Mouse (Mus musculus) kidney, postnatal 0 days (tissue): ENCODE measurements around the gene Metap1. TPM values are rescaled to one million over a fixed set of nuclear protein-coding genes. Genes with fewer than 3 reads are reported as not detected.
A peak's percentile ranks its signal among the peaks of the same experiment; 100 is the strongest.

Source experiments
- ATAC-seq: fragments of 200-750 bp; cut with Nextera tagmentation; replicated peaks from 2 replicates; pipeline ENCODE4 v1.8.0; 2017; ENCODE audit warnings: low read depth, moderate number of reproducible peaks, moderate TSS enrichment, moderate library complexity; ENCODE audit not compliant: low FRiP score
- DNase-seq: peaks from one replicate; pipeline ENCODE4 v3.0.0-alpha.2; 2016; ENCODE audit warnings: low spot score
- H3K27ac ChIP-seq: fragments of 300-500 bp; sonication (generic); 2 replicates; pipeline ENCODE4 v1.5.1; 2014; ENCODE audit warnings: mild to moderate bottlenecking
- H3K27me3 ChIP-seq: fragments of 300-500 bp; sonication (generic); 2 replicates; pipeline ENCODE4 v1.6.1; 2014; ENCODE audit warnings: low read length, mixed read lengths; ENCODE audit not compliant: insufficient read depth
- H3K36me3 ChIP-seq: fragments of 300-500 bp; sonication (generic); 2 replicates; pipeline ENCODE4 v1.6.1; 2014; ENCODE audit warnings: low read length, mixed read lengths; ENCODE audit not compliant: insufficient read depth
- H3K4me1 ChIP-seq: fragments of 300-500 bp; sonication (generic); replicated peaks from 2 replicates; pipeline ENCODE4 v1.6.1; 2014; ENCODE audit warnings: antibody characterized with exemption, low read length, mixed read lengths; ENCODE audit not compliant: insufficient read depth
- H3K4me2 ChIP-seq: fragments of 300-500 bp; sonication (generic); 2 replicates; pipeline ENCODE4 v1.6.1; 2014; ENCODE audit warnings: mild to moderate bottlenecking, low read length, moderate library complexity, mixed read lengths
- H3K4me3 ChIP-seq: fragments of 300-500 bp; sonication (generic); replicated peaks from 2 replicates; pipeline ENCODE4 v1.5.1; 2014; ENCODE audit warnings: low read depth, low read length
- H3K9ac ChIP-seq: fragments of 300-500 bp; sonication (generic); 2 replicates; pipeline ENCODE4 v1.6.1; 2014; ENCODE audit warnings: low read depth, low read length
- H3K9me3 ChIP-seq: fragments of 300-500 bp; sonication (generic); replicated peaks from 2 replicates; pipeline ENCODE4 v1.6.1; 2016; ENCODE audit warnings: low read length, inconsistent platforms, mixed read lengths
- CTCF ChIP-seq: IDR thresholded peaks from 2 replicates; pipeline ENCODE4 v1.5.1; 2016; ENCODE audit warnings: antibody characterized with exemption, low read depth, mild to moderate bottlenecking, moderate library complexity
- WGBS: fragments of 180-500 bp; shearing (Covaris S2); extraction: QIAGEN DNeasy Blood & Tissue Kit; methylation state at CpG from one replicate; pipeline ENCODE4 v1.1.7; 2014; 5-methylcytosine and 5-hydroxymethylcytosine counted together
- polyA plus RNA-seq: library from polyadenylated mRNA; unstranded; fragments of >200 nt; fragmentation: Nextera tagmentation; extraction: Ambion mirVana; gene quantifications from 2 replicates; pipeline ENCODE4 v1.2.1, GENCODE M21; 2015

Gene Metap1
- polyA plus RNA-seq, 1 experiment from 2014 or later = 40.2 TPM

GRCm38 (mm10) chr3:138517881-138518280 is 28.6 kb upstream of the Metap1 start:
- peak; percentile 32; the same call in 1 of the 2 replicates for TF ChIP-seq CTCF
- Histone ChIP-seq H3K4me2 (no peak overlapping the region), H3K4me1 (0 out of 2 replicates have a peak, but pooled peaks cover 3% of the 10 kb centered on the region), H3K4me3 (no peak overlapping the region), H3K27ac (no peak overlapping the region), H3K9ac (no peak overlapping the region), H3K27me3 (no peaks in the 10 kb centered on the region), H3K36me3 (no peaks in the 10 kb centered on the region), H3K9me3 (no peaks in the 10 kb centered on the region)
- ATAC-seq (no peak), DNase-seq (no peak)
- 65% methylated on average over 3 of the region's 3 CpGs for WGBS

GRCm38 (mm10) chr3:138515656-138516370 is 26.5 kb upstream of the Metap1 start:
- peak; percentile 39 for DNase-seq

GRCm38 (mm10) chr3:138514749-138515148 is 25.4 kb upstream of the Metap1 start:
- Histone ChIP-seq H3K27me3 (no peaks in the 10 kb centered on the region), H3K36me3 (no peaks in the 10 kb centered on the region), H3K27ac (no peak overlapping the region), H3K4me1 (0 out of 2 replicates have a peak, but pooled peaks cover 3% of the 10 kb centered on the region), H3K9me3 (no peaks in the 10 kb centered on the region), H3K4me3 (no peak overlapping the region), H3K4me2 (no peak overlapping the region), H3K9ac (no peak overlapping the region)
- TF ChIP-seq CTCF = no peak
- ATAC-seq = no peak
- DNase-seq = peak; percentile 42
- 53% methylated on average over 3 of the region's 3 CpGs for WGBS

More at GRCm38 (mm10) chr3:138515656-138516370, 26.5 kb upstream of the Metap1 start:
- peak; percentile 71 for ATAC-seq
- H3K27ac ChIP-seq = no peak overlapping the region
- no peak overlapping the region for H3K9ac ChIP-seq
- no peak for TF ChIP-seq CTCF
- no peaks in the 10 kb centered on the region for H3K9me3 ChIP-seq
- H3K4me1 ChIP-seq = 0 out of 2 replicates have a peak, but pooled peaks cover 3% of the 10 kb centered on the region
- WGBS = 48% methylated on average over 10 of the region's 10 CpGs
- no peak overlapping the region for H3K4me2 ChIP-seq
- H3K36me3 ChIP-seq = no peaks in the 10 kb centered on the region
- H3K27me3 ChIP-seq = no peaks in the 10 kb centered on the region
- H3K4me3 ChIP-seq = no peak overlapping the region

- ATAC-seq = 0 out of 2 replicates have a peak, but pooled peaks have one; percentile 8
- no peak for TF ChIP-seq CTCF
Observed at GRCm38 (mm10) chr3:138513243-138513642, 23.9 kb upstream of the Metap1 start.

GRCm38 (mm10) chr3:138510471-138510870 is 21.2 kb upstream of the Metap1 start:
- H3K4me2 ChIP-seq = no peak overlapping the region
- no peaks in the 10 kb centered on the region for H3K9me3 ChIP-seq
- H3K27me3 ChIP-seq = no peaks in the 10 kb centered on the region
- H3K4me3 ChIP-seq = no peak overlapping the region
- ATAC-seq (no peak), DNase-seq (no peak)
- TF ChIP-seq CTCF = no peak
- 39% methylated on average over 5 of the region's 5 CpGs for WGBS
- no peak overlapping the region for H3K27ac ChIP-seq
- H3K9ac ChIP-seq = no peak overlapping the region
- 0 out of 2 replicates have a peak, but pooled peaks cover 3% of the 10 kb centered on the region for H3K4me1 ChIP-seq
- H3K36me3 ChIP-seq = no peaks in the 10 kb centered on the region

More at GRCm38 (mm10) chr3:138513243-138513642, 23.9 kb upstream of the Metap1 start:
- H3K36me3 ChIP-seq = no peaks in the 10 kb centered on the region
- no peak overlapping the region for H3K27ac ChIP-seq
- H3K9me3 ChIP-seq = no peaks in the 10 kb centered on the region
- H3K9ac ChIP-seq = no peak overlapping the region
- 0 out of 2 replicates have a peak, but pooled peaks cover 3% of the 10 kb centered on the region for H3K4me1 ChIP-seq
- H3K4me2 ChIP-seq = peak overlapping the region; percentile 41
- no peaks in the 10 kb centered on the region for H3K27me3 ChIP-seq
- 29% methylated on average over 12 of the region's 12 CpGs for WGBS
- no peak overlapping the region; the same call in 1 of the 2 replicates for H3K4me3 ChIP-seq
- peak; percentile 74 for DNase-seq

- Histone ChIP-seq H3K4me1 (0 out of 2 replicates have a peak, but pooled peaks cover 3% of the 10 kb centered on the region), H3K36me3 (no peaks in the 10 kb centered on the region), H3K27me3 (no peaks in the 10 kb centered on the region), H3K9me3 (no peaks in the 10 kb centered on the region), H3K27ac (no peak overlapping the region), H3K4me3 (no peak overlapping the region), H3K9ac (no peak overlapping the region), H3K4me2 (no peak overlapping the region)
- TF ChIP-seq CTCF = no peak
- ATAC-seq = no peak
- no peak for DNase-seq
- 85% methylated on average over 2 of the region's 2 CpGs for WGBS
Observed at GRCm38 (mm10) chr3:138509581-138509980, 20.3 kb upstream of the Metap1 start.
